Mouse (Mus musculus) ES-E14 (cell line): Measurements from ENCODE around the gene Sh3gl2. TPM values are rescaled to one million over a fixed set of nuclear protein-coding genes. Genes with fewer than 3 reads are reported as not detected.

Source experiments
- DNase-seq: peaks from one replicate; pipeline ENCODE4 v3.0.0-alpha.2; 2013; ENCODE audit warnings: low read depth, low spot score
- H3K27ac ChIP-seq: 2 replicates; pipeline ENCODE4 v1.5.1; 2012; ENCODE audit warnings: low read depth, mild to moderate bottlenecking, low read length, moderate library complexity, mixed read lengths; ENCODE audit not compliant: poor library complexity, insufficient read depth, severe bottlenecking
- H3K36me3 ChIP-seq: 2 replicates; pipeline ENCODE4 v1.6.1; 2012; ENCODE audit warnings: mild to moderate bottlenecking, low read length, moderate library complexity, mixed read lengths; ENCODE audit not compliant: control insufficient read depth, poor library complexity, insufficient read depth, severe bottlenecking
- H3K4me1 ChIP-seq, 2 experiments: fragments of 150-350 bp in 1 of 2; sonication (generic) in 1 of 2; 2 replicates each; pipeline ENCODE4 v1.6.1; 2012; ENCODE audit warnings: low read length in 2 of 2, mild to moderate bottlenecking in 1 of 2, mixed read lengths in 1 of 2; ENCODE audit not compliant: control insufficient read depth in 2 of 2, insufficient read depth in 2 of 2, poor library complexity in 1 of 2
- H3K4me3 ChIP-seq, 2 experiments: fragments of 150-350 bp in 1 of 2; sonication (generic) in 1 of 2; 2 replicates each; pipeline ENCODE4 v1.5.1; 2012; ENCODE audit warnings: low read length in 2 of 2, low read depth in 1 of 2, mild to moderate bottlenecking in 1 of 2, mixed read lengths in 1 of 2; ENCODE audit not compliant: insufficient read depth in 1 of 2, poor library complexity in 1 of 2, severe bottlenecking in 1 of 2
- H3K9ac ChIP-seq: 2 replicates; pipeline ENCODE4 v1.6.1; 2012; ENCODE audit warnings: low read depth, mild to moderate bottlenecking, low read length, mixed read lengths; ENCODE audit not compliant: poor library complexity, insufficient read depth, severe bottlenecking
- H3K9me3 ChIP-seq: fragments of 150-350 bp; sonication (generic); 2 replicates; pipeline ENCODE4 v1.6.1; 2012; ENCODE audit warnings: low read depth, mild to moderate bottlenecking, low read length; ENCODE audit not compliant: control insufficient read depth, insufficient read depth
- CHD2 ChIP-seq: IDR thresholded peaks from 2 replicates; pipeline ENCODE4 v1.6.1; 2014; ENCODE audit warnings: mild to moderate bottlenecking, low read depth, low read length, inconsistent platforms
- HCFC1 ChIP-seq: IDR thresholded peaks from 2 replicates; pipeline ENCODE4 v1.6.1; 2012; ENCODE audit warnings: low read length, inconsistent platforms, borderline replicate concordance; ENCODE audit not compliant: insufficient read depth
- MAFK ChIP-seq: IDR thresholded peaks from 2 replicates; pipeline ENCODE4 v1.6.1; 2014; ENCODE audit warnings: mild to moderate bottlenecking, low read depth, low read length, inconsistent platforms; ENCODE audit not compliant: insufficient read depth
- ZC3H11A ChIP-seq: IDR thresholded peaks from 2 replicates; pipeline ENCODE4 v1.6.1; 2012; ENCODE audit warnings: low read depth, mild to moderate bottlenecking, inconsistent platforms, low read length, borderline replicate concordance
- ZNF384 ChIP-seq: IDR thresholded peaks from 2 replicates; pipeline ENCODE4 v1.6.1; 2012; ENCODE audit warnings: low read depth, low read length, inconsistent platforms
- in situ Hi-C, 2 experiments: fragments of 600-800 bp; cut with MboI; formaldehyde crosslinking; loops; one replicate each; pipeline ENCODE4 v1.15.1; 2025; ENCODE audit warnings: low sequenced_read_pairs in 2 of 2, inconsistent platforms in 1 of 2; ENCODE audit not compliant: unreplicated experiment in 2 of 2
- total RNA-seq: library from RNA; depleted of rRNA; stranded (reverse); fragments of 300-350 nt; gene quantifications from 2 replicates; pipeline ENCODE4 v1.2.3, GENCODE M21; 2012

The Sh3gl2 gene
- total RNA-seq, 1 experiment: 12.1 TPM

DNA sequence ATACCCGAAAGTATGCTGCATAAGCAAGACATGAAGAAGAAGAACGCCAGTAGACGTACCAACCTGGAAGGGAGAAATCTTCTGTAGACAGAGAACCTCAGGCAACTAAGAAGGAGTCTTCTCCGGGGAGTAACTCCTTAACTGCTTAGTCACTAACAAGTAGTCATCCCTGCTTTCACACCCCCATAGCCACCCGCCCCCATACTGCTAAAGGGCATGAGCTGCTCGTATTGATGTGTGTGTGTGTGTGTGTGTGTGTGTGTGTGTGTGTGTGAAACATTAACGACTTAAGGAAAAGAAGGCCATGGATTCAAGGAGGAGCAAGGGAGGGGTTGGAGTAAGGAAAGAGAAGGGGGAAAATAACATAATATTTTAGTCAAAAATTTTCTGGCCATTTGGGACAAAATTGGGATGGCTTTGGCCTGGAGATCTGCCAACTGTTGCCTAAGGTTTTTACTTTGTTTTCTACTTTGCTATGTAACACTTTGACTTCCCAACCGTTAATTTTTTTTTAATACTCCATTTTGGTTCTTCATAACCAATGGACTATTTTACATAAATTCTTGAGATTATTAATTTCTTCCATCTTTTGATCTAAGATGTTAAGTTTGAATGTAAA, 51.0 kb downstream of the Sh3gl2 start:
- no peaks in the 10 kb centered on the region for H3K9me3 ChIP-seq
- no peaks in the 10 kb centered on the region for H3K4me1 ChIP-seq
- H3K4me3 ChIP-seq: no peak overlapping the region
- in situ Hi-C loops: no loop called here
- no peak overlapping the region for H3K27ac ChIP-seq
- H3K9ac ChIP-seq: no peak overlapping the region
- no peak for TF ChIP-seq ZNF384
- TF ChIP-seq HCFC1: no peak
- no peak for TF ChIP-seq ZC3H11A
- TF ChIP-seq CHD2: no peak
- no peak for TF ChIP-seq MAFK
- no peak for DNase-seq
- H3K36me3 ChIP-seq: no peaks in the 10 kb centered on the region

- in situ Hi-C loops: no loop called here
- TF ChIP-seq HCFC1 (no peak), ZC3H11A (no peak), MAFK (no peak), CHD2 (no peak), ZNF384 (no peak)
- Histone ChIP-seq H3K36me3 (no peaks in the 10 kb centered on the region), H3K9ac (no peak overlapping the region), H3K4me3 (no peak overlapping the region), H3K4me1 (no peaks in the 10 kb centered on the region), H3K9me3 (no peaks in the 10 kb centered on the region), H3K27ac (no peak overlapping the region)
- no peak for DNase-seq
Observed at GRCm38 (mm10) chr4:85256461-85257202, 51.7 kb downstream of the Sh3gl2 start.

- no peak overlapping the region for H3K9ac ChIP-seq
- no peak for DNase-seq
- no peaks in the 10 kb centered on the region for H3K9me3 ChIP-seq
- H3K4me3 ChIP-seq: no peak overlapping the region
- TF ChIP-seq CHD2: no peak
- TF ChIP-seq HCFC1: no peak
- TF ChIP-seq MAFK: no peak
- H3K4me1 ChIP-seq: no peaks in the 10 kb centered on the region
- in situ Hi-C loops: no loop called here
- no peaks in the 10 kb centered on the region for H3K36me3 ChIP-seq
- no peak overlapping the region for H3K27ac ChIP-seq
Observed at GRCm38 (mm10) chr4:85257771-85258341, 52.9 kb downstream of the Sh3gl2 start.

GRCm38 (mm10) chr4:85260687-85261658, 56.0 kb downstream of the Sh3gl2 start:
- DNase-seq: no peak
- Histone ChIP-seq H3K4me1 (no peaks in the 10 kb centered on the region), H3K36me3 (no peaks in the 10 kb centered on the region), H3K9ac (no peak overlapping the region), H3K9me3 (no peaks in the 10 kb centered on the region), H3K27ac (no peak overlapping the region), H3K4me3 (no peak overlapping the region)
- in situ Hi-C loops: no loop called here
- TF ChIP-seq ZC3H11A (no peak), CHD2 (no peak), HCFC1 (no peak)
